In genomic region chr9:110531151-110531791, GRCm38 (mm10) we compare ENCODE assay signal across 8 mouse cellular contexts. TPM values are rescaled to one million over a fixed set of nuclear protein-coding genes. Genes with fewer than 3 reads are reported as not detected.
DNase-seq lines count a peak whose midpoint lies in the region; ATAC-seq lines count a peak whose summit lies in the region.

No protein-coding gene starts in this region.

- peaks cover 31% of the 10 kb centered on the region for H3K4me1 ChIP-seq in liver, embryonic 11.5 days (replicated peaks; ENCODE audit: control insufficient read depth, insufficient read depth, low read length)
- H3K4me1 ChIP-seq in embryonic facial prominence, embryonic 11.5 days (ENCODE audit: control insufficient read depth, insufficient read depth, low read length), result no peaks in the 10 kb centered on the region; the same call in 1 of the 2 replicates
- peaks cover 12% of the 10 kb centered on the region; the same call in 1 of the 2 replicates for H3K4me1 ChIP-seq in intestine, embryonic 15.5 days (replicated peaks)
- H3K4me1 ChIP-seq in neural tube, embryonic 14.5 days (ENCODE audit: control insufficient read depth, insufficient read depth, low read length), result peaks cover 18% of the 10 kb centered on the region

- WGBS in liver, embryonic 11.5 days, result 29% methylated on average over 6 of the region's 6 CpGs
- WGBS in embryonic facial prominence, embryonic 11.5 days, result 22% methylated on average over 6 of the region's 6 CpGs
- WGBS in intestine, embryonic 15.5 days, result 20% methylated on average over 6 of the region's 6 CpGs
- 27% methylated on average over 6 of the region's 6 CpGs for WGBS in neural tube, embryonic 14.5 days

- H3K4me2 ChIP-seq in liver, embryonic 11.5 days, result peak overlapping the region; percentile 88
- H3K4me2 ChIP-seq in embryonic facial prominence, embryonic 11.5 days (ENCODE audit: low read depth, low read length), result peak overlapping the region; percentile 57; the same call in 1 of the 2 replicates
- peak overlapping the region; percentile 61 for H3K4me2 ChIP-seq in intestine, embryonic 15.5 days (replicated peaks)
- H3K4me2 ChIP-seq in neural tube, embryonic 14.5 days (ENCODE audit: low read depth, low read length), result peak overlapping the region; percentile 80

- H3K9ac ChIP-seq in liver, embryonic 11.5 days (ENCODE audit: low read depth, low read length), result 0 out of 2 replicates have a peak overlapping the region, but pooled peaks have one; percentile 39
- no peak overlapping the region; the same call in 1 of the 2 replicates for H3K9ac ChIP-seq in embryonic facial prominence, embryonic 11.5 days (replicated peaks; ENCODE audit: low read length)
- H3K9ac ChIP-seq in intestine, embryonic 15.5 days, result no peak overlapping the region
- H3K9ac ChIP-seq in neural tube, embryonic 14.5 days (replicated peaks; ENCODE audit: low read depth, low read length), result no peak overlapping the region; the same call in 1 of the 2 replicates

- H3K9me3 ChIP-seq in liver, embryonic 11.5 days (ENCODE audit: control insufficient read depth, low read length), result no peaks in the 10 kb centered on the region
- no peaks in the 10 kb centered on the region for H3K9me3 ChIP-seq in embryonic facial prominence, embryonic 11.5 days (replicated peaks; ENCODE audit: control insufficient read depth, low read length)
- H3K9me3 ChIP-seq in intestine, embryonic 15.5 days, result no peaks in the 10 kb centered on the region
- no peaks in the 10 kb centered on the region for H3K9me3 ChIP-seq in neural tube, embryonic 14.5 days (ENCODE audit: control insufficient read depth, low read length)

- no peak for ATAC-seq in liver, embryonic 11.5 days (replicated peaks; ENCODE audit: low FRiP score)
- ATAC-seq in embryonic facial prominence, embryonic 11.5 days (replicated peaks; ENCODE audit: insufficient number of reproducible peaks, low FRiP score, low TSS enrichment, low read depth), result no peak
- no peak for ATAC-seq in intestine, embryonic 15.5 days
- no peak for ATAC-seq in neural tube, embryonic 14.5 days (ENCODE audit: low read depth)

- H3K4me3 ChIP-seq in liver, embryonic 11.5 days (ENCODE audit: low read depth, low read length), result peak overlapping the region; percentile 99
- H3K4me3 ChIP-seq in embryonic facial prominence, embryonic 11.5 days (ENCODE audit: low read depth, low read length), result peak overlapping the region; percentile 99
- peak overlapping the region; percentile 97 for H3K4me3 ChIP-seq in intestine, embryonic 15.5 days (replicated peaks)
- peak overlapping the region; percentile 98 for H3K4me3 ChIP-seq in neural tube, embryonic 14.5 days (ENCODE audit: low read depth, low read length)

- no peaks in the 10 kb centered on the region for H3K36me3 ChIP-seq in liver, embryonic 11.5 days (ENCODE audit: control insufficient read depth, insufficient read depth, low read length)
- no peaks in the 10 kb centered on the region for H3K36me3 ChIP-seq in embryonic facial prominence, embryonic 11.5 days (replicated peaks; ENCODE audit: control insufficient read depth, insufficient read depth, low read depth, low read length)
- H3K36me3 ChIP-seq in intestine, embryonic 15.5 days, result no peaks in the 10 kb centered on the region
- no peaks in the 10 kb centered on the region for H3K36me3 ChIP-seq in neural tube, embryonic 14.5 days (ENCODE audit: control insufficient read depth, insufficient read depth, low read length)

- DNase-seq in liver, embryonic 11.5 days (ENCODE audit: low spot score), result peak; percentile 38
- DNase-seq in liver, result no peak
- DNase-seq in embryonic facial prominence, embryonic 11.5 days (ENCODE audit: low spot score), result peak; percentile 40
- no peak for DNase-seq in ovary, postnatal 36 days (ENCODE audit: low spot score)
- no peak for DNase-seq in left cerebral cortex, adult 11 months (ENCODE audit: low spot score)
- no peak for DNase-seq in cerebellum, postnatal 4 days (ENCODE audit: low spot score in 2 of 2)

- H3K27me3 ChIP-seq in liver, embryonic 11.5 days (replicated peaks; ENCODE audit: control insufficient read depth, insufficient read depth, low read length), result no peaks in the 10 kb centered on the region
- H3K27me3 ChIP-seq in embryonic facial prominence, embryonic 11.5 days (ENCODE audit: control insufficient read depth, insufficient read depth, low read length), result no peaks in the 10 kb centered on the region
- H3K27me3 ChIP-seq in intestine, embryonic 15.5 days (replicated peaks), result no peaks in the 10 kb centered on the region
- peaks cover 4% of the 10 kb centered on the region; the same call in 1 of the 2 replicates for H3K27me3 ChIP-seq in neural tube, embryonic 14.5 days (ENCODE audit: control insufficient read depth, insufficient read depth, low read length)

- peak overlapping the region; percentile 100 for H3K27ac ChIP-seq in liver, embryonic 11.5 days (ENCODE audit: low read depth, low read length)
- H3K27ac ChIP-seq in embryonic facial prominence, embryonic 11.5 days (replicated peaks; ENCODE audit: low read depth, low read length), result no peak overlapping the region
- H3K27ac ChIP-seq in intestine, embryonic 15.5 days, result peak overlapping the region; percentile 98; the same call in 1 of the 2 replicates
- H3K27ac ChIP-seq in neural tube, embryonic 14.5 days (ENCODE audit: low read depth, low read length), result no peak overlapping the region; the same call in 1 of the 2 replicates

RNA-seq across cellular contexts. Expression of gene Setd2, which starts 1.1 kb away (rescaled TPM):
- polyA plus RNA-seq in liver, embryonic 11.5 days (2014; fragmentation: Nextera tagmentation; extraction: Ambion mirVana), result 36.3 and 44.9 TPM in 2 replicates
- 49.8 and 51.1 TPM in 2 replicates for polyA plus RNA-seq in embryonic facial prominence, embryonic 11.5 days (2014; fragmentation: Nextera tagmentation; extraction: Ambion mirVana)
- 24.7 and 25.3 TPM in 2 replicates for polyA plus RNA-seq in intestine, embryonic 15.5 days (2015; fragmentation: Nextera tagmentation; extraction: Ambion mirVana)
- 56.6 and 61.2 TPM in 2 replicates for polyA plus RNA-seq in neural tube, embryonic 14.5 days (2014; fragmentation: Nextera tagmentation; extraction: Ambion mirVana)

RNA-seq across cellular contexts. Expression of gene Kif9, which starts 54.5 kb away (rescaled TPM):
- polyA plus RNA-seq in liver, embryonic 11.5 days (2014; fragmentation: Nextera tagmentation; extraction: Ambion mirVana), result 0.66 and 1.0 TPM in 2 replicates
- 0.59 and 1.2 TPM in 2 replicates for polyA plus RNA-seq in embryonic facial prominence, embryonic 11.5 days (2014; fragmentation: Nextera tagmentation; extraction: Ambion mirVana)
- 0.72 and 0.79 TPM in 2 replicates for polyA plus RNA-seq in intestine, embryonic 15.5 days (2015; fragmentation: Nextera tagmentation; extraction: Ambion mirVana)
- 3.5 and 3.7 TPM in 2 replicates for polyA plus RNA-seq in neural tube, embryonic 14.5 days (2014; fragmentation: Nextera tagmentation; extraction: Ambion mirVana)

RNA-seq across cellular contexts. Expression of gene Klhl18, which starts 54.8 kb away (rescaled TPM):
- polyA plus RNA-seq in liver, embryonic 11.5 days (2014; fragmentation: Nextera tagmentation; extraction: Ambion mirVana), result 7.1 TPM in 2 replicates
- polyA plus RNA-seq in embryonic facial prominence, embryonic 11.5 days (2014; fragmentation: Nextera tagmentation; extraction: Ambion mirVana), result 7.4 and 7.5 TPM in 2 replicates
- 7.2 and 8.5 TPM in 2 replicates for polyA plus RNA-seq in intestine, embryonic 15.5 days (2015; fragmentation: Nextera tagmentation; extraction: Ambion mirVana)
- polyA plus RNA-seq in neural tube, embryonic 14.5 days (2014; fragmentation: Nextera tagmentation; extraction: Ambion mirVana), result 24.1 and 24.3 TPM in 2 replicates

Comparison
In these comparisons a context has a peak if more than half of its experiments do, and no peak if none do; other contexts are left out.
1. DNase-seq: peak in liver, embryonic 11.5 days (single experiment) and embryonic facial prominence, embryonic 11.5 days (single experiment); none in liver (single experiment), ovary, postnatal 36 days (single experiment), left cerebral cortex, adult 11 months (single experiment) and cerebellum, postnatal 4 days (0 of 2).
2. H3K27ac ChIP-seq: peak in liver, embryonic 11.5 days (single experiment) and intestine, embryonic 15.5 days (single experiment); none in embryonic facial prominence, embryonic 11.5 days (single experiment) and neural tube, embryonic 14.5 days (single experiment).
3. Peak in every context shown above with its lines, with median percentiles within 50 percentile points of each other: H3K4me2 ChIP-seq and H3K4me3 ChIP-seq.